Mouse (Mus musculus) C2C12 (cell line): Measurements from ENCODE around the gene Adnp. TPM values are rescaled to one million over a fixed set of nuclear protein-coding genes. Genes with fewer than 3 reads are reported as not detected.

Experiments used
- H3K27me3 ChIP-seq: one replicate; pipeline ENCODE4 v1.6.1; 2011; ENCODE audit not compliant: control insufficient read depth, insufficient read depth, insufficient read length
- H3K36me3 ChIP-seq: one replicate; pipeline ENCODE4 v1.6.1; 2011; ENCODE audit not compliant: control insufficient read depth, insufficient read depth
- H3K4me3 ChIP-seq: one replicate; pipeline ENCODE4 v1.5.1; 2011; ENCODE audit warnings: mild to moderate bottlenecking, control low read depth; ENCODE audit not compliant: poor library complexity, insufficient read depth, severe bottlenecking
- H3K79me2 ChIP-seq: one replicate; pipeline ENCODE4 v1.6.1; 2011; ENCODE audit not compliant: control insufficient read depth, insufficient read depth
- H3K79me3 ChIP-seq: one replicate; pipeline ENCODE4 v1.6.1; 2011; ENCODE audit warnings: low read depth, control low read depth
- H3ac ChIP-seq: one replicate; pipeline ENCODE3; 2011; ENCODE audit warnings: low read depth; ENCODE audit not compliant: control insufficient read depth, insufficient read length
- CEBPB ChIP-seq: IDR thresholded peaks from one replicate; pipeline ENCODE4 v1.6.1; 2011; ENCODE audit warnings: low read depth, mild to moderate bottlenecking, control low read depth, moderate library complexity
- CTCF ChIP-seq: IDR thresholded peaks from one replicate; pipeline ENCODE4 v1.5.1; 2011; ENCODE audit not compliant: control insufficient read depth, insufficient read depth, insufficient read length
- FOSL1 ChIP-seq: IDR thresholded peaks from one replicate; pipeline ENCODE4 v1.8.0; 2011; ENCODE audit warnings: mild to moderate bottlenecking, low read length; ENCODE audit not compliant: poor library complexity, insufficient read depth, severe bottlenecking
- MAX ChIP-seq: IDR thresholded peaks from one replicate; pipeline ENCODE4 v1.6.1; 2011; ENCODE audit warnings: mild to moderate bottlenecking, control low read depth
- MYOD1 ChIP-seq: IDR thresholded peaks from one replicate; pipeline ENCODE4 v1.6.1; 2011; ENCODE audit warnings: low read depth; ENCODE audit not compliant: control insufficient read depth, insufficient read length
- MYOG ChIP-seq: IDR thresholded peaks from one replicate; pipeline ENCODE4 v1.6.1; 2011; ENCODE audit not compliant: control insufficient read depth, insufficient read length; ENCODE audit errors: extremely low read depth
- USF1 ChIP-seq: IDR thresholded peaks from one replicate; pipeline ENCODE4 v1.6.1; 2011; ENCODE audit warnings: low read depth, mild to moderate bottlenecking, control low read depth, moderate library complexity
- polyA plus RNA-seq: library from polyadenylated mRNA; unstranded; fragments of >200 nt; fragmentation: generic; extraction: Trizol; gene quantifications from one replicate; pipeline ENCODE4 v1.2.1, GENCODE M21; 2012; ENCODE audit warnings: missing spikeins

Gene Adnp
- polyA plus RNA-seq, 1 experiment: 7.3 TPM

- H3K4me3 ChIP-seq: no peak overlapping the region
- no peak overlapping the region for H3ac ChIP-seq
- peaks cover 44% of the 10 kb centered on the region for H3K79me2 ChIP-seq
- H3K79me3 ChIP-seq: peaks cover 30% of the 10 kb centered on the region
- H3K36me3 ChIP-seq: peaks cover 15% of the 10 kb centered on the region
- no peak for TF ChIP-seq MAX
- TF ChIP-seq CEBPB: no peak
- TF ChIP-seq MYOD1: no peak
- no peak for TF ChIP-seq MYOG
- no peak for TF ChIP-seq CTCF
- no peak for TF ChIP-seq FOSL1
- TF ChIP-seq USF1: no peak
- H3K27me3 ChIP-seq: no peaks in the 10 kb centered on the region
These were observed 26.4 kb upstream of the Adnp start for GRCm38 (mm10) chr2:168233286-168233685.

- TF ChIP-seq MAX (no peak), FOSL1 (no peak), CEBPB (no peak), MYOG (no peak), CTCF (no peak), MYOD1 (no peak), USF1 (no peak)
- H3K79me2 ChIP-seq: peaks cover 63% of the 10 kb centered on the region
- peak overlapping the region; percentile 94 for H3K4me3 ChIP-seq
These were observed 24.5 kb upstream of the Adnp start for GRCm38 (mm10) chr2:168231471-168231829.

GRCm38 (mm10) chr2:168230773-168231470, 24.0 kb upstream of the Adnp start:
- Histone ChIP-seq H3K79me2 (peaks cover 68% of the 10 kb centered on the region), H3K27me3 (no peaks in the 10 kb centered on the region), H3K36me3 (peaks cover 33% of the 10 kb centered on the region), H3ac (peak overlapping the region; percentile 96), H3K79me3 (peaks cover 47% of the 10 kb centered on the region), H3K4me3 (peak overlapping the region; percentile 94)
- TF ChIP-seq CEBPB (no peak), USF1 (no peak), CTCF (no peak), MAX (no peak)

More at GRCm38 (mm10) chr2:168231471-168231829, 24.5 kb upstream of the Adnp start:
- Histone ChIP-seq H3K27me3 (no peaks in the 10 kb centered on the region), H3K79me3 (peaks cover 45% of the 10 kb centered on the region), H3ac (no peak overlapping the region), H3K36me3 (peaks cover 28% of the 10 kb centered on the region)

GRCm38 (mm10) chr2:168230026-168230728, 23.3 kb upstream of the Adnp start, which contains the start of the genes Gm20716, Dpm1 and Mocs3:
TSS of gene Gm20716 (minus strand) at chr2:168230364.
TSS of gene Dpm1 (minus strand) at chr2:168230591.
TSS of gene Mocs3 (plus strand) at chr2:168230622.
- Histone ChIP-seq H3K79me3 (peaks cover 48% of the 10 kb centered on the region), H3ac (peak within 1 kb of the TSS; percentile 96), H3K27me3 (no peaks in the 10 kb centered on the region), H3K79me2 (peaks cover 72% of the 10 kb centered on the region), H3K4me3 (peak within 1 kb of the TSS; percentile 94), H3K36me3 (peaks cover 40% of the 10 kb centered on the region)
- TF ChIP-seq CEBPB (no peak), FOSL1 (no peak), MYOG (no peak), USF1 (no peak), CTCF (no peak), MAX (no peak), MYOD1 (no peak)

GRCm38 (mm10) chr2:168229116-168230025, 22.5 kb upstream of the Adnp start:
- H3K36me3 ChIP-seq: peaks cover 48% of the 10 kb centered on the region

More at GRCm38 (mm10) chr2:168229116-168230025, 22.5 kb upstream of the Adnp start:
- Histone ChIP-seq H3K27me3 (no peaks in the 10 kb centered on the region), H3K4me3 (peak overlapping the region; percentile 94), H3K79me2 (peaks cover 72% of the 10 kb centered on the region), H3K79me3 (peaks cover 53% of the 10 kb centered on the region), H3ac (peak overlapping the region; percentile 96)
- no peak for TF ChIP-seq MAX
- no peak for TF ChIP-seq CTCF
- TF ChIP-seq MYOD1: no peak
- no peak for TF ChIP-seq USF1
- no peak for TF ChIP-seq FOSL1
- no peak for TF ChIP-seq CEBPB
- TF ChIP-seq MYOG: no peak
